Comparison of ENCODE assay signal across 1 mouse cellular context in the genomic region with DNA sequence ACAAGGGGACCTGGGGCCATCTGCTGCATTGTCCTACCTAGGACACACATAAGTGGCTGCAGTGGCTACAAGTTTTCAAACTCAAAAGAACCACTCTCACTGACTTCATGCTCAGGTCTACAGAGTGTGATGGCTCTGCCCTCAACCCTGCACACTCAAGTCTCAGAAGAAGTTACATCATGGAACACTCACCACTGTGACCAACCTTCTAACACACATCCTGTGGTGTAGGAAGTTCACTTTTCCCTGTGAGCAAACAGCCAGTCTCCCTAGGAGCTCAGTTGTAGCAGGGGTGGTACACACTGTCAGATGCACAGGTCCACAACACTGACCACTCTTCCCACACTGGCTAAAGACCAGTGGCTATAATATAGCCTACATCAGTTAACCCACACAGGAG.
A peak's percentile ranks its signal among the peaks of the same experiment; 100 is the strongest.
TF ChIP-seq lines count a peak whose summit lies in the region.

No protein-coding gene starts in this region.

TF ChIP-seq in CH12.LX, 34 proteins besides CTCF, POLR2A, EP300 and RAD21:
- peak; percentile 20; the same call in 1 of the 2 replicates for TF ChIP-seq CHD1 (IDR thresholded peaks at IDR 0.05; ENCODE audit: low read depth, low read length)
- no peak for TF ChIP-seq MXI1 (IDR thresholded peaks at IDR 0.05; ENCODE audit: low read depth, low read length)
TF ChIP-seq in CH12.LX: peak in this region for 1.
